Mouse (Mus musculus) myocyte (in vitro differentiated cells): Measurements from ENCODE around the gene Ang4.

Source experiments
- E2F4 ChIP-seq: IDR thresholded peaks from one replicate; pipeline ENCODE4 v1.6.1; 2011; ENCODE audit warnings: mild to moderate bottlenecking, control low read depth, moderate library complexity; ENCODE audit not compliant: insufficient read depth
- MYOD1 ChIP-seq, 3 experiments: IDR thresholded peaks; one replicate each; pipeline ENCODE4 v1.6.1; 2011; ENCODE audit warnings: control low read depth in 2 of 3, low read depth in 2 of 3, mild to moderate bottlenecking in 2 of 3, moderate library complexity in 1 of 3; ENCODE audit not compliant: insufficient read length in 2 of 3, control insufficient read depth in 1 of 3
- POLR2A ChIP-seq: IDR thresholded peaks from one replicate; pipeline ENCODE4 v1.6.1; 2011; ENCODE audit warnings: low read depth, mild to moderate bottlenecking, control low read depth, moderate library complexity; ENCODE audit not compliant: insufficient read length
- POLR2AphosphoS2 ChIP-seq: IDR thresholded peaks from one replicate; pipeline ENCODE4 v1.6.1; 2011; ENCODE audit warnings: low read depth, control low read depth; ENCODE audit not compliant: insufficient read length

DNA sequence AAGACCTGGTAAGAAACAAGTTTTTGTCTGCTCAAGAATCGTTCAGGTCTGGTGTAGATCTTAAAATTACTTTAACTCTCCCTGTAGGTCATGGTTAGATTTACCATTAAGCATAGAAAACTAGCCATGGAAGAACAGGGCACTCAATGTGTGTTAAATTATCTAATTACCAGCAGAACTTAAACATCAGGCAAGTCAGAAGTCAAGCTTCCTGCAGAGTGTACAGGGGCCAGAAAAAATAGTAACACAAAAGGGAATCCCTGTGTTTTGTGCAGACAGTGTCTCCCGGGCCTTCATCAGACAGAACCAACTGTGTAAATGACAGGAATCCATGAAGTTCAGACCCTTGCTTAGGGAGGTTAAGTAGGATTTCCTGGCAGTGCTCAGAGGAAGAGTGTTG, 17.4 kb downstream of the Ang4 start:
- TF ChIP-seq POLR2A, result no peak
- TF ChIP-seq MYOD1 (IDR thresholded peaks at IDR 0.05; ENCODE audit: control insufficient read depth in 1 of 3, insufficient read length in 2 of 3, low read depth in 2 of 3), result no peak
- no peak for TF ChIP-seq POLR2AphosphoS2
- TF ChIP-seq E2F4, result no peak
